Comparison of ENCODE assay signal across 25 mouse cellular contexts in genomic region chr2:14713049-14713448, GRCm38 (mm10).
"Had no signal": no experiment of that assay in that cellular context is flagged by ENCODE, and none has a peak within 500 bp of the region (broad histone marks: within the 10 kb centered on the region; RNA-seq: fewer than 3 reads in every experiment).

No protein-coding gene starts in this region.

- H3K4me3 ChIP-seq: heart, adult 2 months; heart, embryonic 13.5 days; heart, embryonic 15.5 days; hindbrain, embryonic 10.5 days; hindbrain, embryonic 12.5 days; intestine, embryonic 15.5 days; layer of hippocampus, adult 2 months; left cerebral cortex, adult 2 months; limb, embryonic 13.5 days; limb, embryonic 15.5 days; liver, embryonic 12.5 days had no signal

- H3K9me3 ChIP-seq: heart, embryonic 13.5 days; heart, embryonic 15.5 days; hindbrain, embryonic 10.5 days; hindbrain, embryonic 12.5 days; intestine, embryonic 15.5 days; limb, embryonic 13.5 days; limb, embryonic 15.5 days; liver, embryonic 12.5 days had no signal

- H3K27ac ChIP-seq: heart, adult 2 months; heart, embryonic 13.5 days; heart, embryonic 15.5 days; hindbrain, embryonic 10.5 days; hindbrain, embryonic 12.5 days; hindbrain, embryonic 14.5 days; intestine, embryonic 15.5 days; layer of hippocampus, adult 2 months; left cerebral cortex, adult 2 months; limb, embryonic 13.5 days; limb, embryonic 15.5 days; liver, embryonic 12.5 days had no signal

- DNase-seq: gastrocnemius, postnatal 14 days; gastrocnemius, postnatal 36 days; heart, adult 2 months; heart, postnatal 14 days; heart, postnatal 4 days; kidney, adult 18-20 months; kidney, adult 8-10 months; kidney, postnatal 10 days; kidney, postnatal 25 days; kidney, postnatal 4 days had no signal

- H3K4me2 ChIP-seq: heart, embryonic 11.5 days; heart, embryonic 13.5 days; heart, embryonic 15.5 days; hindbrain, embryonic 12.5 days; hindbrain, embryonic 14.5 days; intestine, embryonic 15.5 days; limb, embryonic 13.5 days; limb, embryonic 15.5 days; liver, embryonic 12.5 days had no signal

- H3K36me3 ChIP-seq: heart, embryonic 13.5 days; heart, embryonic 15.5 days; hindbrain, embryonic 10.5 days; hindbrain, embryonic 12.5 days; intestine, embryonic 15.5 days; limb, embryonic 13.5 days; limb, embryonic 15.5 days; liver, embryonic 12.5 days had no signal

- ATAC-seq: hindbrain, embryonic 16.5 days; inflammation-experienced regulatory T-cells, adult 6 months; intestine, embryonic 15.5 days; intestine, postnatal 0 days; liver, embryonic 12.5 days had no signal

- H3K9ac ChIP-seq: heart, embryonic 13.5 days; heart, embryonic 15.5 days; hindbrain, embryonic 12.5 days; hindbrain, embryonic 14.5 days; intestine, embryonic 15.5 days; limb, embryonic 13.5 days; limb, embryonic 15.5 days; liver, embryonic 12.5 days had no signal

- H3K4me1 ChIP-seq: heart, embryonic 15.5 days; hindbrain, embryonic 12.5 days; intestine, embryonic 15.5 days; limb, embryonic 13.5 days; limb, embryonic 15.5 days; liver, embryonic 12.5 days had no signal

- H3K27me3 ChIP-seq: heart, embryonic 13.5 days; heart, embryonic 15.5 days; hindbrain, embryonic 12.5 days; intestine, embryonic 15.5 days; limb, embryonic 13.5 days; limb, embryonic 15.5 days; liver, embryonic 12.5 days had no signal
